Mouse (Mus musculus): ENCODE measurements at regions not wholly inside any gene's neighbourhood (a gene's known extent, or its start where the extent isn't known, plus 50 kb on each side); places are given as distances from the start of the nearest gene placed in this dataset.

DNA sequence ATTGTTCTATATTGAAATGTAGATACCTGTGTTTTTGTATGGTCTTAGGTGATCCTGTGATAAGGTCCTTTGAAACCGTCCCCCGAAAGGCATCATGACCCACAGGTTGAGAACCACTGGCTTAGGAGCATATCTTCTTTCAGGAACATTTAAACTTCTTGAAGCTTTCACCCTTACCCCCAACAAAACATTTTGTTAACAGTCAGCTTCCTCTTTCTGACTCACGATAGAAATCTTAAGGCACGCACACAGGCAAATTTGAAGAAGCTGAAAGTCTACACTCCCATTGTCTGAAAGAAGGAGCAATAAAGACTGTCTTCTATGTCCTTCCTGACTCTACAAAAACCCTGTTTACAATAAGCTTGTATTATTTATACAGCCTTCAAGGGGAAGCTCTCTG is 388.2 kb downstream of the Setd4 start:
- TF ChIP-seq POLR2A (IDR thresholded peaks at IDR 0.05; ENCODE audit: control insufficient read depth, low read depth, low read length) (no peak), CTCF (IDR thresholded peaks at IDR 0.05; ENCODE audit: control insufficient read depth, insufficient read depth, insufficient replicate concordance, low read depth, low read length) (no peak)
